Mouse (Mus musculus): Measurements from ENCODE around the gene Dok3.

Gene Dok3

DNA sequence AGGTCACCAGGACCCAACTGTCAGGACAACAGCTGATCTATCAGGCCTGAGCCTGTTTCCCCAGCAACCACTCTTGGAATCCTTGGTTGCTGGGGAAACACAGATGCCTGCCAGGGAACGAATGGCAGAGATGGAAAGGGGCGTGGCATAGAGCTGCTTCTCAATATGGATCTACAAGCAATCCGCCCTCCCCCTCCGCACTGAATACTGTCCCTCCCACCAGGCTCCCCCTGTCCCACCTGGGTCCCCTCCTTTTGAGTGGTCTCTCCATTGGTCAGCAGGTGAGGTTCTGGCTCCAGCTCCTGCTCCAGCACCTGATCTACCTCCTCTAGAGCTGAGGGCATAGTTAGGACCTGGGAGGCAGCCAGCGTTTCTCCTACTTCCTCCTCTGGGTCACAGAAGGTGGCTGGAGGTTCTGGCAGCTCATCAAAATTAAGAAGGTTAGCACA lies 54.5 kb downstream of the Dok3 start:
- DNase-seq, result peak in 1 of 2 experiments; percentile 40

GRCm38 (mm10) chr13:55473961-55474360 lies 55.1 kb downstream of the Dok3 start:
- no peak for DNase-seq

Data from cerebellum, adult 18-20 months (tissue).